Mouse (Mus musculus): ENCODE measurements at regions not wholly inside any gene's neighbourhood (a gene's known extent, or its start where the extent isn't known, plus 50 kb on each side); places are given as distances from the start of the nearest gene placed in this dataset.

GRCm38 (mm10) chr10:67801619-67802018 is 110.8 kb downstream of the Zfp365 start:
- TF ChIP-seq CTCF (IDR thresholded peaks at IDR 0.05; ENCODE audit: insufficient read depth, low read depth, low read length) (no peak), POLR2A (IDR thresholded peaks at IDR 0.05; ENCODE audit: insufficient read depth, low read depth, low read length) (no peak)

Measured in olfactory bulb, adult 2 months (tissue).